ENCODE assay signal across 12 mouse cellular contexts in the genomic region with DNA sequence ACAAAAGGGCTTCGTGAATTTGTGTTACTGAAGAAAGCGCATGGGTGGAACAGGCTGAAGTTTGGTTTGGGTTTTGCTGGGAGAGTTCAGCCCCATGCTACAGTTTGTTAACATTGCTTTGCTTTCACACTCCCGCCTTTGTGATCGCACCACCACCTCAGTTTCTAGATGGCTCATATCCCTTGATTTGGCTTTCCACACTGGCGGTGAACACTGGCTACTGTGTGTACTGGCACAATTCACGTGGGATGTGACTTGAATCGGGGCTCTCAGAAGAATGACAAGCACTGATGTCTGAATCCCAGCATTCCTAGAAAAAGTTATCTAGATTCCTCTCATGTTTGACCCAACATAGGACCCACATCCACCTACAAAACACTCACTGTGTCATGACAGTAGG.
"Had no signal": no experiment of that assay in that cellular context is flagged by ENCODE, and none has a peak within 500 bp of the region (broad histone marks: within the 10 kb centered on the region; RNA-seq: fewer than 3 reads in every experiment).

No protein-coding gene starts in this region.

- DNase-seq: kidney, adult 8-10 months; kidney, postnatal 25 days; lung, adult 2 months; lung, postnatal 10 days; thymus, postnatal 36 days had no signal

- H3K4me2 ChIP-seq: limb, embryonic 12.5 days; liver, embryonic 15.5 days; midbrain, embryonic 12.5 days; stomach, embryonic 15.5 days had no signal

- H3K27me3 ChIP-seq: limb, embryonic 12.5 days; liver, embryonic 15.5 days; megakaryocyte, embryonic 14.5 days; midbrain, embryonic 12.5 days; stomach, embryonic 15.5 days had no signal

- H3K4me3 ChIP-seq: limb, embryonic 12.5 days; liver, embryonic 15.5 days; megakaryocyte, embryonic 14.5 days; midbrain, embryonic 12.5 days; stomach, embryonic 15.5 days had no signal

- H3K9ac ChIP-seq: limb, embryonic 12.5 days; liver, embryonic 15.5 days; midbrain, embryonic 12.5 days; stomach, embryonic 15.5 days had no signal

- H3K36me3 ChIP-seq: limb, embryonic 12.5 days; liver, embryonic 15.5 days; midbrain, embryonic 12.5 days; stomach, embryonic 15.5 days had no signal

- H3K4me1 ChIP-seq: liver, embryonic 15.5 days; megakaryocyte, embryonic 14.5 days; midbrain, embryonic 12.5 days; stomach, embryonic 15.5 days had no signal

- H3K9me3 ChIP-seq: limb, embryonic 12.5 days; liver, embryonic 15.5 days; midbrain, embryonic 12.5 days; stomach, embryonic 15.5 days had no signal

- H3K27ac ChIP-seq: liver, embryonic 15.5 days; macrophage; midbrain, embryonic 12.5 days; stomach, embryonic 15.5 days had no signal

- ATAC-seq: intestine, embryonic 16.5 days had no signal
